Mouse (Mus musculus): Measurements from ENCODE around the gene Evx2. TPM values are rescaled to one million over a fixed set of nuclear protein-coding genes. Genes with fewer than 3 reads are reported as not detected.
A peak's percentile ranks its signal among the peaks of the same experiment; 100 is the strongest.

The Evx2 gene
- total RNA-seq, 2 experiments from 2014 or later, result 0.07 TPM; not detected in 1

DNA sequence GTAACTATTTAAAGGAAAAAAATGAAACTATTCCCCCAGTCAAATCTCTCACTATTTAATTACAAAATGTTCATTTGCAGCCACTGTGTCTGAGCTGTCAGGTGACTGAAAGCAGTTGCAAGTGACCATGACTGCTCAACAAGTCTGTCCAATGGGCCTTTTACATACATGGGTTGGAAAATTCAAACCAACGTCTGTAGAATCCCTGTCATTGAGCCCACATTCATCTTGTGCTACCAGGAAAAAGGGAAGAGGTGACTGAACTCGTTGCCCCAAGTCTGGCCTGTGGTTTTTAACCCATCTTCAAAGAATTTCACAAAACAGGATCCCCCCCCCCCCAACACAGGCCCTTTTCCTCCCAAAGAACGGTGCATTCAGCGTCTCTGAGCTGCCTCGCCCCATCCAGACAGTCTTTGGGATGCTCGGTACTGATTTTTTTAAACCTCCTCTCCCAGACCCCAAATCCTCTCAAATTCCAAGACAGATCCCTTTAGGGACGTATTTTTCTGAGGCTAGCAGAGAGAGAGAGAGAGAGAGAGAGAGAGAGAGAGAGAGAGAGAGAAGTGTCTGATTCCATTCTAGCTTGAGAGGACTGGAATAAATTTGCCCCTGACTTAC is 36.6 kb upstream of the Evx2 start:
- DNase-seq, result no peak

GRCm38 (mm10) chr2:74695383-74695782 is 36.0 kb upstream of the Evx2 start:
- no peak for DNase-seq

GRCm38 (mm10) chr2:74694066-74694465 is 34.7 kb upstream of the Evx2 start:
- no peak for DNase-seq

GRCm38 (mm10) chr2:74693432-74693827 is 34.1 kb upstream of the Evx2 start:
- no peak for DNase-seq

DNA sequence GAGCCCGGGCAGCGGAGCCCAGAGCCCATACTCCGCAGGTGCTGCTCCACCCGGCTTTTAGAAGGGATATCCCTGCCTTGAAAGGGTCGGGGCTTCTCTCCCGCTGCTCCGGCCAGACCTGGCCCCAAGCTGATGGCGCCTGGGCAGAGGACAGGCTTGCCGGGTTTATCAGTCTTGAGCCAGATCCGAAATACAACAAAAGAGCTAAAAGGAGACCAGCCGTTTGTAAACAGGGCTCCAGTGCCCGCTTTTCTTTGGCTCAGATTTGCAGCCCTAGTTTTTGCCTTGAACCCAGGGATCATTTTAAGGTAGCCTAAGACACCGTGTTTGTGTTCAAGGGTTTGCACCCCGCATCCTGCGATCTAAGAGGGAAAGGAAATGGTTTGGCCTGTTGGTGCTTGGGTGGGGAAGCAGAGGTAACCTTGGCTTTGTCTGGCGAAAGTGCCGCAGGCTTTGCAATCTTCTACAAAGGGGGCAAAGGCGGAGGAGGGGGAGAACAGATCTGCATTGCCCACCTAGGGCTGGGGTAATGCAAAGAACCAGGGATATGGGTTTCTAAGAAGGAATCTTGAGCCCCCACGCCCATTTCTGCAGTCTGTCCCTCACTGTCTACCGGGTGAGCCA is 33.6 kb upstream of the Evx2 start:
- DNase-seq, result no peak

- no peak for DNase-seq
Observed at GRCm38 (mm10) chr2:74691995-74692807, 32.8 kb upstream of the Evx2 start.

- peak; percentile 73 for DNase-seq
Observed at GRCm38 (mm10) chr2:74691022-74691951, 31.9 kb upstream of the Evx2 start, which contains the start of gene Hoxd10. Gene Hoxd10 (plus strand): TSS chr2:74691924.

GRCm38 (mm10) chr2:74690338-74690716 is 31.0 kb upstream of the Evx2 start:
- no peak for DNase-seq

DNA sequence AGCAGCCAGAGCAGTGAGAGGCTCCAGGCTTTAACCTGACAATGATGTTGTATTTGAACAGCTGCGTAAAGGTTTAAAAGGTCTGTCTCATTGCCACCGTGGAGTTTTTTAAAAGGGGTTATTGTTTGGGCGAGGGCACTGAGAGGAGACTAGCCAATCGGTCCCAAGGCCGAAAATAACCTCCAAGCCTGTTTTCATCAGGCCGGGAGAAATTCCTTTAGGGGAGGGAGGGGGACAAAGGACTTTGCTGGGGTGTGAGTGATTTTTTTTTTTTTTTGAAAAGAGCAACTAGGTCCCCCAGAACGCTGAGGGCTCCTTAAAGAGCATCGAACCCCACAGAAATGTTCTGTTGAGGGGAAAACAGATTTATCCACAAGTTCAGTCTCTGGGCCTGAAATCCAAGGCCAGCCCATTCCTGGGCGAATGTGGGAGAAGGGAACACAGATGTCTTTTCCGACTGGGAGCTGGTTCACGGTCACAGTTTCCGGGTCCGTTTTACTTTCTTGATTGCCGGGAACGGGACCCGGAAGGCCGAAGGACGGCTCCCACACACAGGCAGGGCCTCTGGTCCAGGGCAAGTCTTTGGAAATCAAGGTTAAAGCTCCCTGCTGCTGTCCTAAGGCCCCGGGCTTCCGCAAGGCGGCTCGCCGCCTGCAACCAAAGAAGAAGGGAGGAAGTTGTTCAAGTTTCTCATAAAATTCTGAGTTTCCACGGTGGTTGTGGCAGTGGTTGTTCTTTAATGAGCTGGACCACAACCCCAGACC is 30.4 kb upstream of the Evx2 start:
- no peak for DNase-seq

DNA sequence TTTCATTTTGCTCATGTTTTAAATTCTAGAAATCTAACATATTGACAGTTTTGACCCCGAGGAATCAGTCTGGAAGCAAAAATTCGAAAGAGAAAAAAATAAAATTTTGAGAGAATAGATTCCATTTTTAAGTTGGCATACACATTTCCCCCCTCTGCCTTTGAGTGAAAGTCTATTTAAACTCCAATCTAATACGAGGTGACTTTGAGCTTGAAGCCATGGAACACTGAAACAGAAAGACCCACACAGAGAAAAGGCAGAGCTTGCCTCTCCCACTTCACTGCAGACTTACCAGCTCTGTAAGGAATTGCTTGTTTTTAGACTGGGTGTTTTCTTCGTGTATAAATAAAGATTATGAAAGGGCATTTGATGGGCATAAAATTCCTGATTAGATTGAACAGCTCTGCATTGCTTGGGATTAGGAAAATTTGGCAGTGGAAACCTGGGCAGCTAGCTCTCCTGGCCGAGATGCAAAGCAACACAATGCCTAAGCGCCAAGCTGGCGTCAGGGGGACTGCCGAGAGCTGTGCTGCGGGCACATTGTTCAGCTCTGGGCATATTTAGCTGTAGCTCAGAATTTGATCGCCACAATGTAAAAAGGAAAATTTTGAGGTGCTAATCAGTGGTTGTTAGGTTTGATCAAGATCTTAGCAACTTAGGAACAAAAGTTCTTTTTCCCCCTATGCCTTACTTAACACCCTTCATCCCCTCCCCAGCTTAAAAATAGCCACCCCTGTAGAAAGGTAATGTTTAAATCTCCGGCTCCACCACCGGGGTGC is 29.6 kb upstream of the Evx2 start:
- DNase-seq, result no peak

DNA sequence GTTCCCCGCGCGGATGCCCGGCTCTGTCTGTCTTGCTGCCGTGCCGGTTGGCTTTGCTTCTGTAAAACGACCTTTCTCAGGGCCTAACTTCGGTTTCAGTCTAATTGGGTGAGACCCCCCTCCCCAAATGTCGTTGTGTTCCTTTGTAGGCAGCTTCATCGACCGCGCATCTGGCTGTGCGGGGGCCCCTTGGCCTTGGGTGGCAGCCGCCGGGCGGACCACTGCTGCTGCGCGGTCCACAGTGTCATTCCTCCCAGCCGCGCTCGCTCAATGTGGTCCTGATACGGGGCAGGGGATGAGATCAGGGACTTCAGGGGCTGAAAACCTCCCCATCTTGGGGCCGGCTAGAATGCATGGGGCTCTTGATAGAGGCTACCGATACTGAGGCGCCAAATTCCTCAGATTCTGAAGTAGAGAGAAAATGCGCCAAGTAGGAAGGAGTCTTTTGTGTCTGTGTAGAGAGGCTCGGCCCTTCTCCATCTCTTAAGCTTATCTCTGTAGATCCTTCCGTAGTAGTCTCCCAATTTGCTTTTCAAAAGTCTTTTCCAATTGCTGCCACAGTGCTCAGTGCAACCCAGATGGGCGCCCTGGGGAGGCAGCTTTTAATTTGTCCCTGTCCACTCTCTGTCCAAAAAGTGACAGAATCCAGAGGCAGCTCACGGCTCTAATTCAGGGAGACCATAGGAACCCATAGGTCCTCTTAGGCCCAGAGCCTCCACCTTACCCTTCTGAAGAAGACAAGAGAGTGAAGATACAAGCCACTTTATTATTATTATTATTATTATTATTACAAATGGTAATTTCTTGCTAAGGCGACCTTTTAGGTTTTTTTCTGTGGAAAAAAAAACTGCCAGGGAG is 28.6 kb upstream of the Evx2 start:
- DNase-seq, result no peak

GRCm38 (mm10) chr2:74686988-74687697 is 27.8 kb upstream of the Evx2 start:
- DNase-seq, result peak; percentile 26

DNA sequence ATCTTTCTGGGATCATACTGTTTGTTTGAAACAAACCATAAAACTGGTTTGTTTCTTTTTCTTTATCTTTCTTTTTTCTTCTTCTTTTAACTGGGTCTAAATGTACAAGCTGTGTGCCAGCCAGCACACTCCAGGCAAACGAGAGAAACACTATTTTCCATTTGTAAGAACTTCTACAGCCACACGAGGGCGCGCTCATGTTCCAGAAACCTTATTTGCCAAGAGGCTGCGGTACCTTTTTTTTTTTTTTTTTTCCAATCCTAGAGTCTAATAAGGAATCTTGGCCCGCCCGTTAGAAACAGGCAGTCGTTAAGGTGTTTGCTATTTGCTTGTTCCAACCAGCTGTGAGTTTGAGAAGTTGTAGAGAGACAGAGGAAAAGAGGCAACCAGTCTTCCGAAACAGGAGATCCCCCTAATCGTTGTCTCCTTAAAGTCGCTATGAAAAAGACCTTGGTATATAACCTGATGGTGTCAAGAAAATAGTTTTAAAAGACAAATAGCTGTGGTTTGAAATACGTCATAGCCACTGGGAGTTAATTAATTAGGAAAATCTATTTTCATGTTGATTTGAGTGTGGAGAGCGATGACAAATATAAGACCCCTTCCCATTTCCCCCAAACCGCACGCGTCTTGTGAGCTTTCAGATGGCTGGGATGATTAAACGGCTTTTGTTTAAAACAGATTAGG is 27.1 kb upstream of the Evx2 start:
- DNase-seq, result peak; percentile 62

DNA sequence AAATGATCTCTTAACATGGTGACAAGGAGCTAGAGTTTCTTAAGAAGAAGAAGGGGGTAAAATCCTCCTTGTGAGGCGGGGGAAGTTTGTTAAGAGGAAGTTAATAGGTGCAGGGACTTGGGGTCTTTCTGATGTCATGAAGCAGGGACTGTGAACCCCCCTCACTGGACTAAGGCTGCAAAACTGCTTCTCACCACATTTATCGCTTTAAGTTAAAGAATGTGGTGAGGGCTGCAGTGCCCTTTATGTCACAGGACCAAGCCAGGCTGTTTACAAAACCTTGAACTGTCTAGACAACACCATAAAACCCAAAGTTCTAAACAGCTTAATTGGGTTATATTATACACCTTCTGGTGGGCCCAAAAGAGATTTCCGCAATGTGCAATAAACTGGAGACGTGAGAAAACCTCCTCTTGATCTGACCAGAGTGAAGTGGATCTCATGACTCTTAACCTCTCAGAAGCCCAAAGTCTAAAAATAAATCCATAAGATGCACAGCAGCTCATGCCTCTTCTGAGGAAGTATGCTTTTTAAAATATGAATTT is 25.8 kb upstream of the Evx2 start:
- no peak for DNase-seq

- DNase-seq, result no peak
Observed at GRCm38 (mm10) chr2:74684106-74684505, 24.7 kb upstream of the Evx2 start.

- no peak for DNase-seq
Observed at GRCm38 (mm10) chr2:74683471-74683951, 24.2 kb upstream of the Evx2 start.

DNA sequence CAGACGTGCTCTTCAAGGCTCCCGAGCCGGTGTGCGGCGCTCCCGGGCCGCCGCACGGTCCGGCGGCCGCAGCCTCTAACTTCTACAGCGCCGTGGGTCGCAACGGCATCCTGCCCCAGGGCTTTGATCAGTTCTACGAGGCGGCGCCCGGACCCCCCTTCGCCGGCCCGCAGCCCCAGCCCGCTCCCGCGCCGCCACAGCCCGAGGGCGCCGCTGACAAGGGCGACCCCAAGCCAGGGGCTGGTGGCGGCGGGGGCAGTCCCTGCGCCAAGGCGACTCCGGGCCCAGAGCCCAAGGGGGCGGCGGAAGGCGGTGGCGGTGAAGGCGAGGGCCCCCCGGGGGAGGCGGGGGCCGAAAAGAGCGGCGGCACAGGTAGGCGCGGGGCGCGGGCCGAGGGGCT is 23.4 kb upstream of the Evx2 start:
- no peak for DNase-seq

Data from gastrocnemius, postnatal 10 days (tissue).